Mouse (Mus musculus) heart, embryonic 12.5 days (tissue): ENCODE measurements at regions not wholly inside any gene's neighbourhood (a gene's known extent, or its start where the extent isn't known, plus 50 kb on each side); places are given as distances from the start of the nearest gene placed in this dataset.

ENCODE experiments used
- ATAC-seq: fragments of 200-750 bp; cut with Nextera tagmentation; 2 replicates; pipeline ENCODE4 v1.8.0; 2017; ENCODE audit warnings: moderate TSS enrichment, moderate library complexity; ENCODE audit not compliant: insufficient number of reproducible peaks, low FRiP score
- H3K27ac ChIP-seq: fragments of 300-500 bp; sonication (generic); 2 replicates; pipeline ENCODE4 v1.5.1; 2016; ENCODE audit warnings: mild to moderate bottlenecking, moderate library complexity; ENCODE audit not compliant: poor library complexity, severe bottlenecking
- H3K27me3 ChIP-seq: fragments of 300-500 bp; sonication (generic); replicated peaks from 2 replicates; pipeline ENCODE4 v1.6.1; 2016; ENCODE audit warnings: mild to moderate bottlenecking, moderate library complexity
- H3K36me3 ChIP-seq: fragments of 300-500 bp; sonication (generic); 2 replicates; pipeline ENCODE4 v1.6.1; 2016; ENCODE audit warnings: mild to moderate bottlenecking, moderate library complexity
- H3K4me1 ChIP-seq: fragments of 300-500 bp; sonication (generic); replicated peaks from 2 replicates; pipeline ENCODE4 v1.6.1; 2016; ENCODE audit warnings: mild to moderate bottlenecking
- H3K4me2 ChIP-seq: fragments of 300-500 bp; sonication (generic); 2 replicates; pipeline ENCODE4 v1.6.1; 2016; ENCODE audit warnings: mild to moderate bottlenecking, moderate library complexity
- H3K4me3 ChIP-seq: fragments of 300-500 bp; sonication (generic); 2 replicates; pipeline ENCODE4 v1.5.1; 2016; ENCODE audit warnings: mild to moderate bottlenecking
- H3K9ac ChIP-seq: fragments of 300-500 bp; sonication (generic); 2 replicates; pipeline ENCODE4 v1.6.1; 2016; ENCODE audit warnings: mild to moderate bottlenecking, moderate library complexity
- H3K9me3 ChIP-seq: fragments of 300-500 bp; sonication (generic); replicated peaks from 2 replicates; pipeline ENCODE4 v1.6.1; 2016; ENCODE audit warnings: mild to moderate bottlenecking, moderate library complexity
- WGBS: fragments of 180-500 bp; shearing (Covaris S2); methylation state at CpG from one replicate; pipeline ENCODE4 v1.1.7; 2016; 5-methylcytosine and 5-hydroxymethylcytosine counted together

- H3K36me3 ChIP-seq: no peaks in the 10 kb centered on the region
- H3K9ac ChIP-seq: no peak overlapping the region
- H3K9me3 ChIP-seq: 0 out of 2 replicates have a peak, but pooled peaks cover 3% of the 10 kb centered on the region
- WGBS: 72% methylated on average over 4 of the region's 4 CpGs
- H3K4me3 ChIP-seq: no peak overlapping the region
- no peaks in the 10 kb centered on the region for H3K4me1 ChIP-seq
- no peak overlapping the region for H3K27ac ChIP-seq
- no peak overlapping the region for H3K4me2 ChIP-seq
- no peak for ATAC-seq
- H3K27me3 ChIP-seq: no peaks in the 10 kb centered on the region
Measured at GRCm38 (mm10) chr19:35890191-35890590, 167.1 kb downstream of the Htr7 start.

GRCm38 (mm10) chr19:35886270-35886669, 171.0 kb downstream of the Htr7 start:
- Histone ChIP-seq H3K4me1 (no peaks in the 10 kb centered on the region), H3K4me2 (no peak overlapping the region), H3K9me3 (no peaks in the 10 kb centered on the region), H3K27ac (no peak overlapping the region), H3K36me3 (no peaks in the 10 kb centered on the region), H3K27me3 (no peaks in the 10 kb centered on the region), H3K4me3 (no peak overlapping the region), H3K9ac (no peak overlapping the region)
- no peak for ATAC-seq
- WGBS: 65% methylated on average over 5 of the region's 5 CpGs

GRCm38 (mm10) chr19:35881810-35882485, 175.4 kb downstream of the Htr7 start:
- H3K4me3 ChIP-seq: no peak overlapping the region
- no peak overlapping the region for H3K9ac ChIP-seq
- H3K9me3 ChIP-seq: no peaks in the 10 kb centered on the region
- no peak overlapping the region for H3K27ac ChIP-seq
- whole genome bisulfite sequencing: 88% methylated on average over 13 of the region's 13 CpGs
- ATAC-seq: no peak
- no peaks in the 10 kb centered on the region for H3K4me1 ChIP-seq
- H3K4me2 ChIP-seq: no peak overlapping the region
- H3K27me3 ChIP-seq: no peaks in the 10 kb centered on the region
- no peaks in the 10 kb centered on the region for H3K36me3 ChIP-seq

GRCm38 (mm10) chr19:35875464-35875863, 181.8 kb downstream of the Htr7 start:
- 54% methylated on average over 1 of the region's 1 CpGs for WGBS
- Histone ChIP-seq H3K4me1 (no peaks in the 10 kb centered on the region), H3K27me3 (no peaks in the 10 kb centered on the region), H3K9me3 (no peaks in the 10 kb centered on the region; the same call in 1 of the 2 replicates), H3K4me3 (no peak overlapping the region), H3K4me2 (no peak overlapping the region), H3K9ac (no peak overlapping the region), H3K36me3 (no peaks in the 10 kb centered on the region), H3K27ac (no peak overlapping the region)
- ATAC-seq: no peak

GRCm38 (mm10) chr19:35870720-35871119, 186.6 kb downstream of the Htr7 start:
- 75% methylated on average over 4 of the region's 4 CpGs for WGBS
- no peaks in the 10 kb centered on the region for H3K27me3 ChIP-seq
- no peaks in the 10 kb centered on the region for H3K36me3 ChIP-seq
- no peak overlapping the region for H3K9ac ChIP-seq
- H3K4me2 ChIP-seq: no peak overlapping the region
- H3K4me1 ChIP-seq: no peaks in the 10 kb centered on the region
- H3K4me3 ChIP-seq: no peak overlapping the region
- no peak for ATAC-seq
- H3K9me3 ChIP-seq: no peaks in the 10 kb centered on the region; the same call in 1 of the 2 replicates
- H3K27ac ChIP-seq: no peak overlapping the region

- no peak overlapping the region for H3K4me2 ChIP-seq
- no peaks in the 10 kb centered on the region for H3K36me3 ChIP-seq
- H3K9ac ChIP-seq: no peak overlapping the region
- no peaks in the 10 kb centered on the region for H3K27me3 ChIP-seq
- no peak for ATAC-seq
- no peaks in the 10 kb centered on the region for H3K4me1 ChIP-seq
- H3K27ac ChIP-seq: no peak overlapping the region
- no peak overlapping the region for H3K4me3 ChIP-seq
- no peaks in the 10 kb centered on the region; the same call in 1 of the 2 replicates for H3K9me3 ChIP-seq
- WGBS: 78% methylated on average over 3 of the region's 3 CpGs
Measured at GRCm38 (mm10) chr19:35868543-35868942, 188.8 kb downstream of the Htr7 start.

GRCm38 (mm10) chr19:35863049-35863448, 194.3 kb downstream of the Htr7 start:
- 82% methylated on average over 6 of the region's 6 CpGs for WGBS
- no peaks in the 10 kb centered on the region for H3K4me1 ChIP-seq
- H3K4me2 ChIP-seq: no peak overlapping the region
- H3K4me3 ChIP-seq: no peak overlapping the region
- no peak overlapping the region for H3K27ac ChIP-seq
- no peaks in the 10 kb centered on the region for H3K9me3 ChIP-seq
- no peak overlapping the region for H3K9ac ChIP-seq
- no peaks in the 10 kb centered on the region for H3K27me3 ChIP-seq
- H3K36me3 ChIP-seq: no peaks in the 10 kb centered on the region
- ATAC-seq: no peak

- Histone ChIP-seq H3K27me3 (no peaks in the 10 kb centered on the region), H3K4me3 (no peak overlapping the region), H3K4me2 (no peak overlapping the region), H3K9me3 (no peaks in the 10 kb centered on the region), H3K9ac (no peak overlapping the region), H3K36me3 (no peaks in the 10 kb centered on the region), H3K27ac (no peak overlapping the region), H3K4me1 (no peaks in the 10 kb centered on the region)
- ATAC-seq: no peak
- 62% methylated on average over 4 of the region's 4 CpGs for WGBS
Measured at GRCm38 (mm10) chr19:35861421-35861820, 195.9 kb downstream of the Htr7 start.

GRCm38 (mm10) chr19:35832992-35833391, 224.3 kb downstream of the Htr7 start:
- Histone ChIP-seq H3K4me3 (no peak overlapping the region), H3K27me3 (no peaks in the 10 kb centered on the region), H3K4me1 (no peaks in the 10 kb centered on the region), H3K9ac (no peak overlapping the region), H3K4me2 (no peak overlapping the region), H3K36me3 (no peaks in the 10 kb centered on the region), H3K27ac (no peak overlapping the region), H3K9me3 (0 out of 2 replicates have a peak, but pooled peaks cover 5% of the 10 kb centered on the region)
- 0 out of 2 replicates have a peak, but pooled peaks have one; percentile 18 for ATAC-seq
- 10% methylated on average over 4 of the region's 4 CpGs for WGBS

GRCm38 (mm10) chr19:35826074-35826473, 231.2 kb downstream of the Htr7 start:
- Histone ChIP-seq H3K9ac (no peak overlapping the region), H3K36me3 (no peaks in the 10 kb centered on the region), H3K27ac (no peak overlapping the region), H3K27me3 (no peaks in the 10 kb centered on the region), H3K4me1 (no peaks in the 10 kb centered on the region), H3K4me3 (no peak overlapping the region), H3K4me2 (no peak overlapping the region), H3K9me3 (no peaks in the 10 kb centered on the region)
- 65% methylated on average over 2 of the region's 2 CpGs for WGBS
- no peak for ATAC-seq

- Histone ChIP-seq H3K4me2 (no peak overlapping the region), H3K4me3 (no peak overlapping the region), H3K36me3 (no peaks in the 10 kb centered on the region), H3K27ac (no peak overlapping the region), H3K9me3 (no peaks in the 10 kb centered on the region), H3K27me3 (no peaks in the 10 kb centered on the region), H3K9ac (no peak overlapping the region), H3K4me1 (no peaks in the 10 kb centered on the region)
- ATAC-seq: no peak
- WGBS: 67% methylated on average over 1 of the region's 1 CpGs
Measured at GRCm38 (mm10) chr19:35819626-35820025, 237.7 kb downstream of the Htr7 start.

- Histone ChIP-seq H3K27me3 (no peaks in the 10 kb centered on the region), H3K9me3 (no peaks in the 10 kb centered on the region), H3K4me1 (no peaks in the 10 kb centered on the region), H3K4me2 (no peak overlapping the region), H3K27ac (no peak overlapping the region), H3K36me3 (no peaks in the 10 kb centered on the region), H3K4me3 (no peak overlapping the region), H3K9ac (no peak overlapping the region)
- 80% methylated on average over 3 of the region's 3 CpGs for WGBS
- no peak for ATAC-seq
Measured at GRCm38 (mm10) chr19:35794661-35795060, 262.6 kb downstream of the Htr7 start.
